Mouse (Mus musculus) liver, embryonic 15.5 days (tissue): Measurements from ENCODE around the gene Vamp2. TPM values are rescaled to one million over a fixed set of nuclear protein-coding genes. Genes with fewer than 3 reads are reported as not detected.

Experiments used
- ATAC-seq: fragments of 200-750 bp; cut with Nextera tagmentation; 2 replicates; pipeline ENCODE4 v1.8.0; 2017; ENCODE audit warnings: moderate number of reproducible peaks, mild to moderate bottlenecking, moderate library complexity; ENCODE audit not compliant: insufficient read depth
- H3K27ac ChIP-seq: fragments of 300-500 bp; sonication (generic); replicated peaks from 2 replicates; pipeline ENCODE4 v1.5.1; 2015; ENCODE audit warnings: mild to moderate bottlenecking, inconsistent platforms
- H3K27me3 ChIP-seq: fragments of 300-500 bp; sonication (generic); 2 replicates; pipeline ENCODE4 v1.6.1; 2015; ENCODE audit warnings: mild to moderate bottlenecking, inconsistent platforms
- H3K36me3 ChIP-seq: fragments of 300-500 bp; sonication (generic); replicated peaks from 2 replicates; pipeline ENCODE4 v1.6.1; 2015; ENCODE audit warnings: moderate library complexity, mild to moderate bottlenecking, inconsistent platforms
- H3K4me1 ChIP-seq: fragments of 300-500 bp; sonication (generic); replicated peaks from 2 replicates; pipeline ENCODE4 v1.6.1; 2015; ENCODE audit warnings: inconsistent platforms
- H3K4me2 ChIP-seq: fragments of 300-500 bp; sonication (generic); 2 replicates; pipeline ENCODE4 v1.6.1; 2015; ENCODE audit warnings: moderate library complexity, mild to moderate bottlenecking, inconsistent platforms
- H3K4me3 ChIP-seq: fragments of 300-500 bp; sonication (generic); replicated peaks from 2 replicates; pipeline ENCODE4 v1.5.1; 2015; ENCODE audit warnings: mild to moderate bottlenecking, inconsistent platforms
- H3K9ac ChIP-seq: fragments of 300-500 bp; sonication (generic); 2 replicates; pipeline ENCODE4 v1.6.1; 2015; ENCODE audit warnings: moderate library complexity, mild to moderate bottlenecking, inconsistent platforms
- H3K9me3 ChIP-seq: fragments of 300-500 bp; sonication (generic); replicated peaks from 2 replicates; pipeline ENCODE4 v1.6.1; 2016; ENCODE audit warnings: inconsistent platforms
- WGBS: fragments of 180-500 bp; shearing (Covaris S2); methylation state at CpG from one replicate; pipeline ENCODE4 v1.1.7; 2015; ENCODE audit warnings: mixed read lengths; ENCODE audit not compliant: insufficient replicate concordance; 5-methylcytosine and 5-hydroxymethylcytosine counted together
- polyA plus RNA-seq: library from polyadenylated mRNA; unstranded; fragments of >200 nt; fragmentation: Nextera tagmentation; extraction: Ambion mirVana; gene quantifications from 2 replicates; pipeline ENCODE4 v1.2.1, GENCODE M21; 2015

Gene Vamp2
- polyA plus RNA-seq, 1 experiment from 2014 or later = 14.9 TPM

DNA sequence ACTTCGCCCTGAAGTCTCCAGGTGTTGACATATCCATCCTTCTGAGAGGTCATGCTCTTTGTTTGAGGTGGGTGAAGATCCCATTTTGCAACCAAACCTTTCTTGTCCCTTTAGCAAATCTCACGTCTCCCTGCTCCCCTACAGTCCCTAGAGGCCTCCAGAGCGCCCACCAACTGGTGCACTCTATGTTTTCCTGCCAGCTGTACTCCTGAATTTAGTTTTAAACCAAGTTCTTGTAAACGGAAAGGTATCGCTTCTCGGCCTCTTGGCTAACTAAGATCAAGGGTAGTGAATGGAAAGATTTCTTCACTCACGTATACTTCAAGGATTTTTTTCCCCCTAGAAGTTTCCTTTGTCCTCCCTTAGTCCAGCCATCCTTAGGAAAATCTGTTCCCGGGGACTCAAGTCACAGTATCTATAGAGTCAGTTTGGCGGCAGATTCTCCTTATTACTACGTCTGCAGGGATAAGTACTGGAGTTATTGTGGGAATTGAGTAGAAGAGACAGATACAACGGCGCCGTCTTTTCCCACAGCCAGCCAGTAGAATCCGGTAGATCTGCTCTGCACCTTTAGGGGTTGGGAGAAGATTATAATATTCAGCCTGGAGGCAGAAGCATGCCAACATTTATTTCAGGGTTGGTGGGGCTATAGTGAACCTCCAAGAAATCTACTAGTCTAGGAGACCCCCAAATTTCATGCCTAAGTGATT lies 31.3 kb downstream of the Vamp2 start:
- Histone ChIP-seq H3K9ac (no peak overlapping the region), H3K4me1 (peaks cover 69% of the 10 kb centered on the region)

GRCm38 (mm10) chr11:69120221-69121000 lies 32.1 kb downstream of the Vamp2 start, which contains the start of gene Hes7:
Gene Hes7, plus strand, starts transcription at chr11:69120404.
- Histone ChIP-seq H3K36me3 (no peaks in the 10 kb centered on the region), H3K4me2 (peak within 1 kb of the TSS; percentile 98), H3K9me3 (no peaks in the 10 kb centered on the region), H3K4me3 (peak within 1 kb of the TSS; percentile 71), H3K27me3 (peaks cover 70% of the 10 kb centered on the region), H3K4me1 (peaks cover 72% of the 10 kb centered on the region), H3K27ac (no peak within 1 kb of the TSS), H3K9ac (peak within 1 kb of the TSS; percentile 25; the same call in 1 of the 2 replicates)
- ATAC-seq = no peak
- WGBS = 2% methylated on average over 27 of the region's 27 CpGs

More for the DNA sequence above, 31.3 kb downstream of the Vamp2 start:
- peak overlapping the region; percentile 71 for H3K4me3 ChIP-seq
- peaks cover 74% of the 10 kb centered on the region for H3K27me3 ChIP-seq
- H3K27ac ChIP-seq = no peak overlapping the region
- H3K4me2 ChIP-seq = peak overlapping the region; percentile 98
- H3K9me3 ChIP-seq = no peaks in the 10 kb centered on the region
- ATAC-seq = no peak
- 38% methylated on average over 14 of the region's 14 CpGs for WGBS
- no peaks in the 10 kb centered on the region for H3K36me3 ChIP-seq

DNA sequence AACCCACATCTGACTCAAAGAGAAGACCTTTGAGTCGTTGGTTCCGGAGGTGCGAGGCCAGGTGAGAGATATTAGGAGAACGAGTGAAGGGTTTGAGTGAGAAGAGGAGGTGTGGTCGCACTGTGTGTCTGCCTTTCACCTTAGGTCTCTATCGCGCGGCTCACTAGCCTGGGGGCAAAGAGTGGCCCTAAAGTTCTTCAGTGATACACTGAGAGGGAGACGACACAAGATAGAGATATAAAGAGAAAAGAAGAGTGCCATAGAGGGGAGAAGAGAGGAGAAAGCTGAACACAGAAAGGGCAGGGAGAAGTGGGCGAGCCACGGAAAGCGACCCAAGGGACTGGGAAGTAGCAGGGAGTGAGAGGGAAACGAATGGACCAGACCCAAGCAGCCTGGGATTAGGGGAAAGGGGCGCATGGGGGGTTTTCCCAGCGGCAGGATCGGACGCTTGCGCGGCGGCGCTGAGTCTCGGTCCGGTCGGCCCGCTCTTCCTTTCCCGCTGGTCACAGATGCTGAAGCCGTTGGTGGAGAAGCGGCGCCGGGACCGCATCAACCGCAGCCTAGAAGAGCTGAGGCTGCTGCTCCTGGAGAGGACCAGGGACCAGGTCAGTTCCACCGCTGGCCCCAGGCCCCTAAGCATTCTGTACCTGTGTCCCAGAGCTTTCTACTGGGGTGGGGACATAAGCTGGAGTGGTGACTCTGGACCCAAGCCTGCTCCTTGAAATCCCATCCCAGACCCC lies 32.9 kb downstream of the Vamp2 start:
- Histone ChIP-seq H3K4me3 (peak overlapping the region; percentile 70), H3K4me2 (peak overlapping the region; percentile 98), H3K9me3 (no peaks in the 10 kb centered on the region), H3K27ac (no peak overlapping the region), H3K27me3 (peaks cover 64% of the 10 kb centered on the region), H3K9ac (peak overlapping the region; percentile 25; the same call in 1 of the 2 replicates), H3K4me1 (peaks cover 80% of the 10 kb centered on the region), H3K36me3 (no peaks in the 10 kb centered on the region)
- WGBS = under 1% methylated on average over 33 of the region's 33 CpGs
- ATAC-seq = no peak

DNA sequence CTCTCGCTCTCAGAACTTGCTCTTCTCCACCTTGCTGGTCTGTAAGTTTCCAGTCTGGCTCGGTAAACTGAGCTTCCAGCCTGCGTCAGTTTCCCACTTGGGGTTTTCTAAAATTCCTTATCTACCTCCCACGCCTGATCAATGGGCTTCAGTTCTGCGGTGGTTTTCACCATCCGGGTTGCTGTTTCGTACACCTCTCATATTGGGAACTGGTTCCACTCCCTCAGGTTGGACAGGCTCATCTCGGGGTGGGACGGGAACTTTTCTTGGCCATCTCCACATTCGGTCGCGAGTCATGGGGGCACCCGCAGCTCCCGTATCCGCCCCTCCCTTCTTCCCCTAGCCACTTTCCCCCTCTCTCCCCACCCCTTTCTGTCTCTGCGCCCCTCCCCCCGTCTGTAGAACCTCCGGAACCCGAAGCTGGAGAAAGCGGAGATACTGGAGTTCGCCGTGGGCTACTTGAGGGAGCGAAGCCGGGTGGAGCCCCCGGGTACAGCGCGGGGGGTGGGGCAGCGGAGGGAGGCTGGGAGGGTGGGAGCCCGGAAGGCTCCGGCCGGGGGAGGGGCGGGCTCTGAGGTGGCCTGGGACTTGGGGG lies 33.5 kb downstream of the Vamp2 start:
- Histone ChIP-seq H3K36me3 (no peaks in the 10 kb centered on the region), H3K9me3 (no peaks in the 10 kb centered on the region), H3K27ac (peak overlapping the region; percentile 81; the same call in 1 of the 2 replicates), H3K4me2 (peak overlapping the region; percentile 98), H3K27me3 (peaks cover 63% of the 10 kb centered on the region), H3K4me1 (peaks cover 86% of the 10 kb centered on the region), H3K4me3 (peak overlapping the region; percentile 70), H3K9ac (peak overlapping the region; percentile 47)
- 1% methylated on average over 32 of the region's 32 CpGs for WGBS
- ATAC-seq = no peak

DNA sequence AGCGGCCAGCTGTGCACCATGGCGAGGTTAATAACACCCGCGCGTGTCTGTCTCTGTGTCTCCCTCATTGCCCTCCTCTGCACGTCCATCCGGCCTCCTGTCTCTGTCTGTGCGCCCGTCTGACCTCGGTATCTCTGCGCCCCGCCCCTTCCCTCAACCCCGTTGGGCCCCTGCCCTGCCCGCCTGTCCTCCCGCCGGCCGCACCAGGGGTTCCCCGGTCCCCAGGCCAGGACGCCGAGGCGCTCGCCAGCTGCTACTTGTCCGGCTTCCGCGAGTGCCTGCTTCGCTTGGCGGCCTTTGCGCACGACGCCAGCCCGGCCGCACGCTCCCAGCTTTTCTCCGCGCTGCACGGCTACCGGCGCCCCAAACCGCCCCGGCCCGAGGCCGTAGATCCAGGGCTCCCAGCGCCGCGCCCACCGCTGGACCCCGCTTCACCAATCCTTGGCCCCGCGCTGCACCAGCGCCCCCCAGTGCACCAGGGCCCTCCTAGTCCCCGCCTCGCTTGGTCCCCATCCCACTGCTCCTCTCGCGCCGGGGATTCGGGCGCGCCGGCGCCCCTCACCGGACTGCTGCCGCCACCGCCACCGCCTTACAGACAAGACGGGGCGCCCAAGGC lies 34.2 kb downstream of the Vamp2 start, which contains the start of gene 9130213A22Rik:
9130213A22Rik (minus strand) TSS at position 254 of the 616 bp plus-strand sequence.
- Histone ChIP-seq H3K27ac (peak within 1 kb of the TSS; percentile 81), H3K9ac (peak within 1 kb of the TSS; percentile 61), H3K4me1 (peaks cover 81% of the 10 kb centered on the region), H3K4me2 (peak within 1 kb of the TSS; percentile 98), H3K27me3 (peaks cover 66% of the 10 kb centered on the region), H3K4me3 (peak within 1 kb of the TSS; percentile 70), H3K36me3 (no peaks in the 10 kb centered on the region), H3K9me3 (no peaks in the 10 kb centered on the region)
- peak; percentile 27 for ATAC-seq
- WGBS = under 1% methylated on average over 66 of the region's 66 CpGs

DNA sequence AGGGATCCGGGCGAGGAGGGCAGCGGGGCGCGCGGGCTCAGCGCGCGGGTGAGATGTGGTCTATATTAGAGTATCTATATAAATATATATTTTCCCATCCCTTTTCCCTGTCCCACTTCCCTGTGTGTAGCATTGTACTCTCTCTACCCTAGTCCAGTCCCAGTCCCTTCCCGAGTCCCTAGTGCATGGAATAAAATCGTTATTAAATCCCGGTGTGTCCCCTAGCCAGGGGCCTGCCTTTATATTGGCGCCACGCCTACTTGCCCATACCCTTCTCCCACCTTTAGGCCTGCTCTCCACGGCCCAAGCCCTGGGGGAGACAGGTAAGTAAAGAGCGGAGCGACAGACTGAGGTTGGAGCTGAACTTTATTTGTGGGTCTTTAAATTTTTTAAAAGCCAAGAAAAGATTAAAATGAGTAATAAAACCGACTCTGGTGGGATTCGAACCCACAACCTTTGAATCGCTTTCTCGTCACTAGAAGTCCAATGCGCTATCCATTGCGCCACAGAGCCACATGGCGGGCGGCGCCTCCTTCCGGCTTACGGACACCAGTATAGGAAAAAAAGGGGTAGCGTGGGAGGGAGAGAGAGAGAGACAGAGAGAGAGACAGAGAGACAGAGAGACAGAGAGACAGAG lies 34.9 kb downstream of the Vamp2 start:
- peak overlapping the region; percentile 98 for H3K4me2 ChIP-seq
- peak overlapping the region; percentile 61 for H3K9ac ChIP-seq
- no peaks in the 10 kb centered on the region for H3K9me3 ChIP-seq
- ATAC-seq = no peak
- H3K27me3 ChIP-seq = peaks cover 66% of the 10 kb centered on the region
- peak overlapping the region; percentile 70 for H3K4me3 ChIP-seq
- WGBS = under 1% methylated on average over 29 of the region's 29 CpGs
- H3K27ac ChIP-seq = peak overlapping the region; percentile 81
- H3K36me3 ChIP-seq = no peaks in the 10 kb centered on the region
- peaks cover 73% of the 10 kb centered on the region for H3K4me1 ChIP-seq

- Histone ChIP-seq H3K9me3 (no peaks in the 10 kb centered on the region), H3K4me3 (peak overlapping the region; percentile 70), H3K4me1 (peaks cover 68% of the 10 kb centered on the region), H3K36me3 (no peaks in the 10 kb centered on the region), H3K27ac (peak overlapping the region; percentile 79), H3K4me2 (peak overlapping the region; percentile 98), H3K9ac (peak overlapping the region; percentile 61), H3K27me3 (peaks cover 69% of the 10 kb centered on the region)
- ATAC-seq = peak; percentile 69
- WGBS = under 1% methylated on average over 31 of the region's 31 CpGs
Observed at GRCm38 (mm10) chr11:69123693-69124497, 35.6 kb downstream of the Vamp2 start.

DNA sequence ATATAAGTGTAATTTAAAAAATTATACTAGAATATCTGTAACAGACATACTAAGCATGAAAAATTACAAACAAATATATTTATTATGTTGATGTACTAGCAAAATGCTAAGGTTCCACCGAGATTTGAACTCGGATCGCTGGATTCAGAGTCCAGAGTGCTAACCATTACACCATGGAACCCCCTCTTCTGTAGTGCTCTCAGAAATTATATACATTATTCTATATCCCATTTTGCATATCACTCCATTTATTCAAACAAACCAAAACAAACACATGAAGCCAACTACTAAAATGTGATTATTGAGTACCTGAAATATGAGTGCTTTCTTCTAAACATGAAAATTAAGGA lies 36.2 kb downstream of the Vamp2 start:
- Histone ChIP-seq H3K4me2 (peak overlapping the region; percentile 98), H3K36me3 (no peaks in the 10 kb centered on the region), H3K4me1 (peaks cover 63% of the 10 kb centered on the region), H3K4me3 (peak overlapping the region; percentile 70), H3K27me3 (peaks cover 69% of the 10 kb centered on the region), H3K27ac (peak overlapping the region; percentile 79; the same call in 1 of the 2 replicates), H3K9ac (no peak overlapping the region), H3K9me3 (no peaks in the 10 kb centered on the region)
- 0% methylated on average over 3 of the region's 3 CpGs for WGBS
- peak; percentile 52 for ATAC-seq

- Histone ChIP-seq H3K36me3 (no peaks in the 10 kb centered on the region), H3K9ac (peak overlapping the region; percentile 53), H3K27ac (peak overlapping the region; percentile 66), H3K9me3 (no peaks in the 10 kb centered on the region), H3K27me3 (peaks cover 68% of the 10 kb centered on the region), H3K4me3 (peak overlapping the region; percentile 62), H3K4me1 (peaks cover 58% of the 10 kb centered on the region), H3K4me2 (peak overlapping the region; percentile 93)
- peak; percentile 37; the same call in 1 of the 2 replicates for ATAC-seq
- WGBS = under 1% methylated on average over 24 of the region's 24 CpGs
Observed at GRCm38 (mm10) chr11:69125041-69125851, 37.0 kb downstream of the Vamp2 start.
